8 mouse cellular contexts compared by ENCODE assay signal in genomic region chr1:74367886-74368645, GRCm38 (mm10). TPM values are rescaled to one million over a fixed set of nuclear protein-coding genes. Genes with fewer than 3 reads are reported as not detected.
A peak's percentile ranks its signal among the peaks of the same experiment; 100 is the strongest.
DNase-seq lines count a peak whose midpoint lies in the region; ATAC-seq and TF ChIP-seq lines count a peak whose summit lies in the region.

No protein-coding gene starts in this region.

- peak overlapping the region; percentile 59 for H3K4me2 ChIP-seq in hindbrain, postnatal 0 days (ENCODE audit: low read depth, low read length)
- peak overlapping the region; percentile 56 for H3K4me2 ChIP-seq in liver, embryonic 16.5 days (ENCODE audit: low read depth, low read length)
- H3K4me2 ChIP-seq in neural tube, embryonic 11.5 days (ENCODE audit: low read depth) = peak overlapping the region; percentile 46

- ATAC-seq in hindbrain, postnatal 0 days = peak; percentile 76; the same call in 1 of the 2 replicates
- ATAC-seq in liver, embryonic 16.5 days (ENCODE audit: low read depth) = peak; percentile 90
- ATAC-seq in neural tube, embryonic 11.5 days (ENCODE audit: insufficient read depth, low FRiP score, low TSS enrichment) = 0 out of 2 replicates have a peak, but pooled peaks have one; percentile 31

- H3K9me3 ChIP-seq in hindbrain, postnatal 0 days (ENCODE audit: low read length) = no peaks in the 10 kb centered on the region
- no peaks in the 10 kb centered on the region for H3K9me3 ChIP-seq in liver, embryonic 16.5 days (replicated peaks; ENCODE audit: control insufficient read depth, low read length)
- H3K9me3 ChIP-seq in neural tube, embryonic 11.5 days (ENCODE audit: control insufficient read depth, low read length) = no peaks in the 10 kb centered on the region

- WGBS in hindbrain, postnatal 0 days = 23% methylated on average over 34 of the region's 34 CpGs
- WGBS in liver, embryonic 16.5 days (ENCODE audit: insufficient replicate concordance) = 9% methylated on average over 34 of the region's 34 CpGs
- WGBS in neural tube, embryonic 11.5 days = 20% methylated on average over 34 of the region's 34 CpGs

- H3K27me3 ChIP-seq in hindbrain, postnatal 0 days (ENCODE audit: insufficient read depth, low read length) = no peaks in the 10 kb centered on the region
- no peaks in the 10 kb centered on the region; the same call in 1 of the 2 replicates for H3K27me3 ChIP-seq in liver, embryonic 16.5 days (ENCODE audit: control insufficient read depth, insufficient read depth, low read depth, low read length)
- no peaks in the 10 kb centered on the region for H3K27me3 ChIP-seq in neural tube, embryonic 11.5 days (ENCODE audit: control insufficient read depth, insufficient read depth, low read length)

- DNase-seq in layer of hippocampus, adult 9-11 months = peak; percentile 74
- DNase-seq in layer of hippocampus, adult 9-10 months (ENCODE audit: low spot score) = no peak
- DNase-seq in cerebellum, postnatal 25 days = peak; percentile 47 to 65
- DNase-seq in gastrocnemius, postnatal 25 days = peak; percentile 67
- DNase-seq in hindbrain, postnatal 0 days (ENCODE audit: low spot score) = peak; percentile 63
- peak; percentile 61 for DNase-seq in neural tube, embryonic 11.5 days (ENCODE audit: low spot score)
- DNase-seq in yolk sac, embryonic 10.5 days (ENCODE audit: low spot score) = peak; percentile 57

- no peaks in the 10 kb centered on the region; the same call in 1 of the 2 replicates for H3K4me1 ChIP-seq in hindbrain, postnatal 0 days (ENCODE audit: insufficient read depth, low read length)
- H3K4me1 ChIP-seq in liver, embryonic 16.5 days (ENCODE audit: control insufficient read depth, low read depth, low read length) = peaks cover 5% of the 10 kb centered on the region; the same call in 1 of the 2 replicates
- H3K4me1 ChIP-seq in neural tube, embryonic 11.5 days (ENCODE audit: control insufficient read depth, insufficient read depth, low read length) = no peaks in the 10 kb centered on the region; the same call in 1 of the 2 replicates

- no peak overlapping the region for H3K27ac ChIP-seq in hindbrain, postnatal 0 days
- H3K27ac ChIP-seq in liver, embryonic 16.5 days (ENCODE audit: low read length) = no peak overlapping the region
- H3K27ac ChIP-seq in neural tube, embryonic 11.5 days (ENCODE audit: low read depth, low read length) = no peak overlapping the region

- H3K36me3 ChIP-seq in hindbrain, postnatal 0 days (ENCODE audit: insufficient read depth, low read length) = no peaks in the 10 kb centered on the region
- no peaks in the 10 kb centered on the region for H3K36me3 ChIP-seq in liver, embryonic 16.5 days (ENCODE audit: control insufficient read depth, insufficient read depth)
- no peaks in the 10 kb centered on the region for H3K36me3 ChIP-seq in neural tube, embryonic 11.5 days (ENCODE audit: control insufficient read depth, insufficient read depth, low read length)

- 0 out of 2 replicates have a peak, but pooled peaks have one; percentile 15 for TF ChIP-seq CTCF in hindbrain, postnatal 0 days (IDR thresholded peaks at IDR 0.05; ENCODE audit: low read depth)

- peak overlapping the region; percentile 27 for H3K4me3 ChIP-seq in hindbrain, postnatal 0 days (ENCODE audit: low read length)
- H3K4me3 ChIP-seq in liver, embryonic 16.5 days (ENCODE audit: low read depth, low read length) = peak overlapping the region; percentile 34
- H3K4me3 ChIP-seq in neural tube, embryonic 11.5 days (ENCODE audit: low read depth, low read length) = peak overlapping the region; percentile 20; the same call in 1 of the 2 replicates

- peak overlapping the region; percentile 23; the same call in 1 of the 2 replicates for H3K9ac ChIP-seq in hindbrain, postnatal 0 days (replicated peaks; ENCODE audit: low read length)
- no peak overlapping the region for H3K9ac ChIP-seq in liver, embryonic 16.5 days (ENCODE audit: low read depth, low read length)
- peak overlapping the region; percentile 28; the same call in 1 of the 2 replicates for H3K9ac ChIP-seq in neural tube, embryonic 11.5 days (ENCODE audit: low read length)

RNA-seq across cellular contexts. Expression of gene Catip, which starts 6.2 kb away (rescaled TPM):
- total RNA-seq in gastrocnemius, postnatal 25 days (2021) = not detected
- total RNA-seq in hindbrain, postnatal 0 days (2014; rRNA removed) = 0.75 and 1.9 TPM in 2 replicates
- polyA plus RNA-seq in hindbrain, postnatal 0 days (2015; fragmentation: Nextera tagmentation; extraction: Ambion mirVana) = 1.8 and 2.6 TPM in 2 replicates
- polyA plus RNA-seq in liver, embryonic 16.5 days (2015; fragmentation: Nextera tagmentation; extraction: Ambion mirVana) = 0.05 and 0.08 TPM in 2 replicates
- 0.20 and 0.26 TPM in 2 replicates for polyA plus RNA-seq in neural tube, embryonic 11.5 days (2014; fragmentation: Nextera tagmentation; extraction: Ambion mirVana)

RNA-seq across cellular contexts. Expression of gene Slc11a1, which starts 6.9 kb away (rescaled TPM):
- 1 to 10 TPM; 2.9 to 3.2 TPM for total RNA-seq in gastrocnemius, postnatal 25 days (2021)
- total RNA-seq in hindbrain, postnatal 0 days (2014; rRNA removed) = 3.6 and 10.6 TPM in 2 replicates
- 2.3 and 2.9 TPM in 2 replicates for polyA plus RNA-seq in hindbrain, postnatal 0 days (2015; fragmentation: Nextera tagmentation; extraction: Ambion mirVana)
- polyA plus RNA-seq in liver, embryonic 16.5 days (2015; fragmentation: Nextera tagmentation; extraction: Ambion mirVana) = 17.4 and 17.9 TPM in 2 replicates
- 1.9 and 2.3 TPM in 2 replicates for polyA plus RNA-seq in neural tube, embryonic 11.5 days (2014; fragmentation: Nextera tagmentation; extraction: Ambion mirVana)

RNA-seq across cellular contexts. Expression of gene Ctdsp1, which starts 23.2 kb away (rescaled TPM):
- 10 to 100 TPM; 82.7 to 82.9 TPM for total RNA-seq in gastrocnemius, postnatal 25 days (2021)
- total RNA-seq in hindbrain, postnatal 0 days (2014; rRNA removed) = 35.7 and 38.4 TPM in 2 replicates
- 17.9 and 18.2 TPM in 2 replicates for polyA plus RNA-seq in hindbrain, postnatal 0 days (2015; fragmentation: Nextera tagmentation; extraction: Ambion mirVana)
- 45.9 and 48.6 TPM in 2 replicates for polyA plus RNA-seq in liver, embryonic 16.5 days (2015; fragmentation: Nextera tagmentation; extraction: Ambion mirVana)
- 41.5 and 43.5 TPM in 2 replicates for polyA plus RNA-seq in neural tube, embryonic 11.5 days (2014; fragmentation: Nextera tagmentation; extraction: Ambion mirVana)

RNA-seq across cellular contexts. Expression of gene Vil1, which starts 41.1 kb away (rescaled TPM):
- total RNA-seq in gastrocnemius, postnatal 25 days (2021) = under 1 TPM in 1 of 2 experiments, not detected in 1; 0.13 TPM
- 0.26 TPM in 1 of 2 replicates, not detected in the other for total RNA-seq in hindbrain, postnatal 0 days (2014; rRNA removed)
- 0.14 and 0.18 TPM in 2 replicates for polyA plus RNA-seq in hindbrain, postnatal 0 days (2015; fragmentation: Nextera tagmentation; extraction: Ambion mirVana)
- polyA plus RNA-seq in liver, embryonic 16.5 days (2015; fragmentation: Nextera tagmentation; extraction: Ambion mirVana) = 0.69 and 1.6 TPM in 2 replicates
- 0.09 and 0.15 TPM in 2 replicates for polyA plus RNA-seq in neural tube, embryonic 11.5 days (2014; fragmentation: Nextera tagmentation; extraction: Ambion mirVana)

Comparison
In these comparisons a context has a peak if more than half of its experiments do, and no peak if none do; other contexts are left out.
1. ATAC-seq: peak in every context shown above with its lines; median percentile 90 in liver, embryonic 16.5 days; 76 in hindbrain, postnatal 0 days; 31 in neural tube, embryonic 11.5 days.